Mouse (Mus musculus) layer of hippocampus, adult 2 months (tissue): Measurements from ENCODE around the gene Tcp10b. TPM values are rescaled to one million over a fixed set of nuclear protein-coding genes. Genes with fewer than 3 reads are reported as not detected.
"Not testable (repeated sequence)": the region's sequence is repeated elsewhere in the genome, so short reads cannot be mapped to it uniquely, and the experiment has no call there.

Source experiments
- DNase-seq, 2 experiments: peaks; one replicate each; pipeline ENCODE4 v3.0.0; 2022; ENCODE audit warnings: low spot score in 2 of 2
- H3K27ac ChIP-seq: fragments of 200-600 bp; 2 replicates; pipeline ENCODE4 v1.8.1; 2022
- H3K4me3 ChIP-seq: fragments of 200-600 bp; 2 replicates; pipeline ENCODE4 v1.8.1; 2022; ENCODE audit warnings: mild to moderate bottlenecking
- total RNA-seq, 2 experiments: library from RNA; stranded (reverse); gene quantifications; 2 replicates each; pipeline ENCODE4 v1.2.3; 2021

Gene Tcp10b
- total RNA-seq, 2 experiments from 2014 or later: 0.88 to 1.5 TPM

DNA sequence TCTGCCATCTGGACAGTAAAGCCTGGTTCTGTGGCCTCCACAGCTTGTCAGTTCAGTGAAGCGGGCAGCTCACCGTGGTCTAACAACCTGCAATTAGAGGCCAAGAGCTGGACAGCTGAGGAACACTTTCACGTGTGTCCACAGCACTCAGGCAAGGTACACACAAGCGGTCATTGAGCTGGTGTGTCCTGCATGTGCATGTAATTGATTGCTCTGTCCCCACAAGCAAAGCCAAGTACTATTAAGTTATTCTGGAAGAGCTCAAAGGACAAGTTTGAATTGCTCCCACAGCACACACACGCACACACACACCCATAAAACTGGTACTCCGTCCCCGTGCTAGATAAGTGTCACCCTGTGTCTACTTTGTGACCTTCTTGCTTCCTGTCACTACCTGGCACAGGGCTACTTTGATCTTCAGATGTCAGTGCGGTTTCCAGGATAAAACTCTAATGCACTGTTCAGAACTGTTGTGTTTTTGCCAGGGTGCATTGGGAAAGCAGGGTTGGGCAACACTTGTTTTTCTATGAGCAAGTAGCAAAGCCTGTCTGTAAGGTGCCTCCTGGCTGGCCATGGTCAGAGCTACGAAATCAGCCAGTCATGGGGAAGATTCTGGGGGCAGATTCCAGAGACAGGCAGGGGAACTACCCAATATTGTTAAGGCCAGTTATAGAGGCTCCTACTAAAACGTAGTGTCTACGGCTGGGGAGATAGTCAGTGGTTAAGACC lies 69.0 kb downstream of the Tcp10b start:
- DNase-seq, H3K27ac ChIP-seq, H3K4me3 ChIP-seq: not testable (repeated sequence)

DNA sequence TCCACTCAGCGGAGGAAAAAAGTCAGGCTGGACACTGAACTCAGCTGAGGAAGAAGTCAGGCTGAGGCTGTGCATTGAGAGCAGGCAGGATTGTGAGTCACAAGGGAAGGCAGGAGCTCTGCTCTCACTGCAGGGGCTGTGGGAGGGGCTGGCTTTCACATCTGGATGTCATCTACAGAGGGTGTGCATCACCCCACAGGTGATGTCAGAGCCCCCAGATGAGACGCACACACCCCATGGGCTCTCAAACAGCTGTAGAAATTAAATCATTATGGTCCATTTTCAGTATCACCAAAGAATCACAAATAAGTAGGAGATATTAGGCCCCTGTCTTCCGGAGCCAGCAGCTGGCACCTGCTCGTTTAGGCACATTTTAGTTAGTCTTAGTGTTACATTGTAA lies 70.8 kb downstream of the Tcp10b start, which contains the start of gene Unc93a:
Gene Unc93a, minus strand, starts transcription at position 101 of the 400 bp plus-strand sequence.
- not testable (repeated sequence) for H3K4me3 ChIP-seq, H3K27ac ChIP-seq, DNase-seq

Other genes with a start within 250 kb of the Tcp10b start
- 10 to 100 TPM; 56.2 to 56.3 TPM for gene Mas1, start 193.0 kb upstream of the Tcp10b start, total RNA-seq
- gene Mrgprh, start 185.1 kb upstream of the Tcp10b start, total RNA-seq: under 1 TPM in 1 of 2 experiments, not detected in 1; 0.25 TPM
- 1 to 10 TPM; 3.9 to 6.2 TPM for gene Pnldc1, start 150.9 kb upstream of the Tcp10b start, total RNA-seq
- gene Tcp1, start 145.4 kb upstream of the Tcp10b start, total RNA-seq: 100 to 1,000 TPM; 201 to 208 TPM
- gene Mrpl18, start 144.8 kb upstream of the Tcp10b start, total RNA-seq: 10 to 100 TPM; 60.9 to 68.9 TPM
- 1 to 10 TPM; 4.1 to 6.6 TPM for gene Acat3, start 120.5 kb upstream of the Tcp10b start, total RNA-seq
- 10 to 100 TPM; 44.2 to 44.4 TPM for gene Acat2, start 100.4 kb upstream of the Tcp10b start, total RNA-seq
- 10 to 100 TPM; 52.3 to 59.6 TPM for gene Wtap, start 66.9 kb upstream of the Tcp10b start, total RNA-seq
- 100 to 1,000 TPM; 237 to 252 TPM for gene Sod2, start 54.3 kb upstream of the Tcp10b start, total RNA-seq
- not detected for gene Gpr31b, start 8.8 kb upstream of the Tcp10b start, total RNA-seq
- gene Unc93a, start 70.7 kb downstream of the Tcp10b start, total RNA-seq: not detected
- not detected for gene Smok2a, start 160.1 kb downstream of the Tcp10b start, total RNA-seq
- gene Smok2b, start 169.2 kb downstream of the Tcp10b start, total RNA-seq: not detected